ENCODE assay signal across 11 mouse cellular contexts in genomic region chr5:28060506-28060905, GRCm38 (mm10). TPM values are rescaled to one million over a fixed set of nuclear protein-coding genes. Genes with fewer than 3 reads are reported as not detected.
DNase-seq lines count a peak whose midpoint lies in the region; ATAC-seq and TF ChIP-seq lines count a peak whose summit lies in the region.
"Had no signal": no experiment of that assay in that cellular context is flagged by ENCODE, and none has a peak within 500 bp of the region (broad histone marks: within the 10 kb centered on the region; RNA-seq: fewer than 3 reads in every experiment).

No protein-coding gene starts in this region.

- H3K27me3 ChIP-seq in stomach, embryonic 16.5 days (ENCODE audit: control insufficient read depth, insufficient read depth, low read length), result no peaks in the 10 kb centered on the region

- no peaks in the 10 kb centered on the region for H3K36me3 ChIP-seq in stomach, embryonic 16.5 days (ENCODE audit: control insufficient read depth, insufficient read depth, low read length)

- no peak overlapping the region for H3K4me3 ChIP-seq in gastrocnemius, adult 2 months
- H3K4me3 ChIP-seq in stomach, embryonic 16.5 days (replicated peaks; ENCODE audit: low read length), result no peak overlapping the region

- peak overlapping the region; percentile 48; the same call in 1 of the 2 replicates for H3K27ac ChIP-seq in gastrocnemius, adult 2 months
- H3K27ac ChIP-seq in stomach, embryonic 16.5 days (ENCODE audit: low read length), result peak overlapping the region; percentile 69

- H3K4me1 ChIP-seq in stomach, embryonic 16.5 days (ENCODE audit: control insufficient read depth, insufficient read depth, low read length), result peaks cover 11% of the 10 kb centered on the region; the same call in 1 of the 2 replicates

- H3K9ac ChIP-seq in stomach, embryonic 16.5 days (ENCODE audit: low read length), result no peak overlapping the region

- no peak for TF ChIP-seq CTCF in gastrocnemius, adult 2 months (IDR thresholded peaks at IDR 0.05)

- no peak overlapping the region for H3K4me2 ChIP-seq in stomach, embryonic 16.5 days (ENCODE audit: low read depth, low read length)

- ATAC-seq in stomach, embryonic 16.5 days (ENCODE audit: insufficient read depth, low FRiP score), result no peak; the same call in 1 of the 2 replicates
- ATAC-seq: inflammation-experienced regulatory T-cells, adult 6 months had no signal

- no peaks in the 10 kb centered on the region for H3K9me3 ChIP-seq in stomach, embryonic 16.5 days (replicated peaks; ENCODE audit: control insufficient read depth, low read length)

- no peak for DNase-seq in gastrocnemius, adult 2 months
- DNase-seq in gastrocnemius, adult 8-10 months (ENCODE audit: low spot score in 2 of 2), result no peak
- DNase-seq in right cerebral cortex, postnatal 10 days (ENCODE audit: low spot score in 2 of 2), result peak; percentile 46 to 48
- DNase-seq in right cerebral cortex, postnatal 25 days, result no peak
- peak; percentile 36 to 53 for DNase-seq in layer of hippocampus, postnatal 14 days (ENCODE audit: low spot score in 2 of 2)
- no peak for DNase-seq in thymus, postnatal 14 days
- no peak for DNase-seq in kidney, postnatal 4 days
- DNase-seq: heart, adult 11 months; kidney, postnatal 25 days had no signal

- intact Hi-C loops in gastrocnemius, adult 2 months (cut with DNase I), result no loop called here

RNA-seq across cellular contexts. Expression of gene Insig1, which starts 10.7 kb away (rescaled TPM):
- 1 to 10 TPM; 9.2 to 9.8 TPM for total RNA-seq in gastrocnemius, adult 2 months (2021)
- total RNA-seq in gastrocnemius, adult 8-10 months (2022), result 10 to 100 TPM in 2 of 4 experiments, 1 to 10 TPM in 2; 8.7 to 13.3 (median 10.3) TPM
- 10 to 100 TPM; 74.8 to 80.9 TPM for total RNA-seq in layer of hippocampus, postnatal 14 days (2021)
- polyA plus RNA-seq in stomach, embryonic 16.5 days (2015; fragmentation: Nextera tagmentation; extraction: Ambion mirVana), result 102 and 103 TPM in 2 replicates

Comparison
In these comparisons a context has a peak if more than half of its experiments do, and no peak if none do; other contexts are left out.
1. DNase-seq: peak in right cerebral cortex, postnatal 10 days (2 of 2) and layer of hippocampus, postnatal 14 days (2 of 2); none in gastrocnemius, adult 2 months (single experiment), gastrocnemius, adult 8-10 months (0 of 2), right cerebral cortex, postnatal 25 days (single experiment), thymus, postnatal 14 days (single experiment) and kidney, postnatal 4 days (0 of 2).
2. RNA of gene Insig1, which starts 10.7 kb away (total RNA-seq): 74.8 to 80.9 TPM in layer of hippocampus, postnatal 14 days; 8.7 to 13.3 TPM in gastrocnemius, adult 8-10 months and 9.2 to 9.8 TPM in gastrocnemius, adult 2 months; every median in the first group is over 4 times any median in the second.